In genomic region chr13:101481551-101482184, GRCm38 (mm10) we compare ENCODE assay signal across 10 mouse cellular contexts.
DNase-seq lines count a peak whose midpoint lies in the region; ATAC-seq and TF ChIP-seq lines count a peak whose summit lies in the region.
"Had no signal": no experiment of that assay in that cellular context is flagged by ENCODE, and none has a peak within 500 bp of the region (broad histone marks: within the 10 kb centered on the region; RNA-seq: fewer than 3 reads in every experiment).

No protein-coding gene starts in this region.

- H3K4me3 ChIP-seq in heart, adult 2 months: no peak overlapping the region
- no peak overlapping the region for H3K4me3 ChIP-seq in intestine, embryonic 14.5 days (ENCODE audit: low read depth, low read length)

- no peaks in the 10 kb centered on the region for H3K9me3 ChIP-seq in intestine, embryonic 14.5 days (ENCODE audit: control insufficient read depth, low read length)

- no peak overlapping the region for H3K27ac ChIP-seq in heart, adult 2 months
- no peak overlapping the region for H3K27ac ChIP-seq in intestine, embryonic 14.5 days (ENCODE audit: low read depth)

- DNase-seq in heart, postnatal 4 days: peak; percentile 17
- DNase-seq in heart, adult 2 months: no peak
- peak; percentile 29 for DNase-seq in right cerebral cortex, postnatal 4 days
- no peak for DNase-seq in right cerebral cortex, postnatal 25 days
- peak; percentile 54 for DNase-seq in intestine, embryonic 14.5 days (ENCODE audit: low spot score)
- DNase-seq in adipocyte (ENCODE audit: low spot score): no peak
- DNase-seq in spleen, adult 18-20 months: no peak
- DNase-seq: embryo, embryonic 11 days; lung, postnatal 14 days; retina, postnatal 1 day had no signal

- H3K36me3 ChIP-seq in heart, adult 2 months (ENCODE audit: control insufficient read depth, insufficient read depth, low read length): no peaks in the 10 kb centered on the region
- H3K36me3 ChIP-seq in intestine, embryonic 14.5 days (ENCODE audit: control insufficient read depth, insufficient read depth, low read length): no peaks in the 10 kb centered on the region

- no peaks in the 10 kb centered on the region for H3K79me2 ChIP-seq in heart, adult 2 months (replicated peaks; ENCODE audit: control insufficient read depth, insufficient read depth, low read length)

- no peak for TF ChIP-seq EP300 in heart, adult 2 months (IDR thresholded peaks at IDR 0.05; ENCODE audit: insufficient read depth, low read depth, low read length)

- TF ChIP-seq POLR2A in heart, adult 2 months (IDR thresholded peaks at IDR 0.05; ENCODE audit: insufficient read depth, low read depth, low read length): no peak

- no peaks in the 10 kb centered on the region for H3K27me3 ChIP-seq in heart, adult 2 months (ENCODE audit: control insufficient read depth, insufficient read depth, low read length)
- H3K27me3 ChIP-seq in intestine, embryonic 14.5 days (replicated peaks; ENCODE audit: control insufficient read depth, insufficient read depth, low read length): no peaks in the 10 kb centered on the region

- WGBS in heart, adult 2 months: 73% methylated on average over 6 of the region's 6 CpGs
- 68% methylated on average over 6 of the region's 6 CpGs for WGBS in intestine, embryonic 14.5 days

- peak; percentile 77 for ATAC-seq in intestine, embryonic 14.5 days (replicated peaks; ENCODE audit: low FRiP score, low TSS enrichment, low read depth)

- no peak overlapping the region for H3K9ac ChIP-seq in heart, adult 2 months (ENCODE audit: low read depth, low read length)
- H3K9ac ChIP-seq in intestine, embryonic 14.5 days (ENCODE audit: low read length): no peak overlapping the region

- intact Hi-C loops in heart, adult 2 months (cut with DNase I): no loop called here

- no peak for TF ChIP-seq CTCF in heart, adult 2 months (IDR thresholded peaks at IDR 0.05)

- H3K4me2 ChIP-seq in intestine, embryonic 14.5 days (ENCODE audit: low read length): no peak overlapping the region

- H3K4me1 ChIP-seq in heart, adult 2 months (ENCODE audit: control insufficient read depth, insufficient read depth, low read length): peaks cover 2% of the 10 kb centered on the region; the same call in 1 of the 2 replicates
- H3K4me1 ChIP-seq in intestine, embryonic 14.5 days (replicated peaks; ENCODE audit: control insufficient read depth, insufficient read depth, low read length): no peaks in the 10 kb centered on the region

Comparison
In these comparisons a context has a peak if more than half of its experiments do, and no peak if none do; other contexts are left out.
1. DNase-seq: peak in heart, postnatal 4 days (single experiment), right cerebral cortex, postnatal 4 days (single experiment) and intestine, embryonic 14.5 days (single experiment); none in heart, adult 2 months (0 of 2), right cerebral cortex, postnatal 25 days (single experiment), adipocyte (single experiment) and spleen, adult 18-20 months (0 of 2).